Mouse (Mus musculus) hindbrain, embryonic 12.5 days (tissue): Measurements from ENCODE around the gene Qprt. TPM values are rescaled to one million over a fixed set of nuclear protein-coding genes. Genes with fewer than 3 reads are reported as not detected.
"Not testable (repeated sequence)": the region's sequence is repeated elsewhere in the genome, so short reads cannot be mapped to it uniquely, and the experiment has no call there.

Experiments used
- ATAC-seq: fragments of 200-750 bp; cut with Nextera tagmentation; 2 replicates; pipeline ENCODE4 v1.8.0; 2017; ENCODE audit warnings: moderate TSS enrichment; ENCODE audit not compliant: low FRiP score
- H3K27ac ChIP-seq: fragments of 300-500 bp; sonication (generic); 2 replicates; pipeline ENCODE4 v1.5.1; 2016; ENCODE audit warnings: mild to moderate bottlenecking
- H3K27me3 ChIP-seq: fragments of 300-500 bp; sonication (generic); 2 replicates; pipeline ENCODE4 v1.6.1; 2016; ENCODE audit warnings: mild to moderate bottlenecking
- H3K36me3 ChIP-seq: fragments of 300-500 bp; sonication (generic); 2 replicates; pipeline ENCODE4 v1.6.1; 2016; ENCODE audit warnings: mild to moderate bottlenecking
- H3K4me1 ChIP-seq: fragments of 300-500 bp; sonication (generic); 2 replicates; pipeline ENCODE4 v1.6.1; 2016
- H3K4me2 ChIP-seq: fragments of 300-500 bp; sonication (generic); replicated peaks from 2 replicates; pipeline ENCODE4 v1.6.1; 2016; ENCODE audit warnings: mild to moderate bottlenecking
- H3K4me3 ChIP-seq: fragments of 300-500 bp; sonication (generic); 2 replicates; pipeline ENCODE4 v1.5.1; 2016; ENCODE audit warnings: mild to moderate bottlenecking
- H3K9ac ChIP-seq: fragments of 300-500 bp; sonication (generic); 2 replicates; pipeline ENCODE4 v1.6.1; 2016; ENCODE audit warnings: mild to moderate bottlenecking, moderate library complexity
- H3K9me3 ChIP-seq: fragments of 300-500 bp; sonication (generic); replicated peaks from 2 replicates; pipeline ENCODE4 v1.6.1; 2016; ENCODE audit warnings: mild to moderate bottlenecking
- WGBS: fragments of 180-500 bp; shearing (Covaris S2); methylation state at CpG from one replicate; pipeline ENCODE4 v1.1.7; 2016; 5-methylcytosine and 5-hydroxymethylcytosine counted together
- polyA plus RNA-seq: library from polyadenylated mRNA; unstranded; fragments of >200 nt; fragmentation: Nextera tagmentation; extraction: Ambion mirVana; gene quantifications from 2 replicates; pipeline ENCODE4 v1.2.1, GENCODE M21; 2016

Qprt gene
- polyA plus RNA-seq, 1 experiment from 2014 or later = 0.80 TPM

DNA sequence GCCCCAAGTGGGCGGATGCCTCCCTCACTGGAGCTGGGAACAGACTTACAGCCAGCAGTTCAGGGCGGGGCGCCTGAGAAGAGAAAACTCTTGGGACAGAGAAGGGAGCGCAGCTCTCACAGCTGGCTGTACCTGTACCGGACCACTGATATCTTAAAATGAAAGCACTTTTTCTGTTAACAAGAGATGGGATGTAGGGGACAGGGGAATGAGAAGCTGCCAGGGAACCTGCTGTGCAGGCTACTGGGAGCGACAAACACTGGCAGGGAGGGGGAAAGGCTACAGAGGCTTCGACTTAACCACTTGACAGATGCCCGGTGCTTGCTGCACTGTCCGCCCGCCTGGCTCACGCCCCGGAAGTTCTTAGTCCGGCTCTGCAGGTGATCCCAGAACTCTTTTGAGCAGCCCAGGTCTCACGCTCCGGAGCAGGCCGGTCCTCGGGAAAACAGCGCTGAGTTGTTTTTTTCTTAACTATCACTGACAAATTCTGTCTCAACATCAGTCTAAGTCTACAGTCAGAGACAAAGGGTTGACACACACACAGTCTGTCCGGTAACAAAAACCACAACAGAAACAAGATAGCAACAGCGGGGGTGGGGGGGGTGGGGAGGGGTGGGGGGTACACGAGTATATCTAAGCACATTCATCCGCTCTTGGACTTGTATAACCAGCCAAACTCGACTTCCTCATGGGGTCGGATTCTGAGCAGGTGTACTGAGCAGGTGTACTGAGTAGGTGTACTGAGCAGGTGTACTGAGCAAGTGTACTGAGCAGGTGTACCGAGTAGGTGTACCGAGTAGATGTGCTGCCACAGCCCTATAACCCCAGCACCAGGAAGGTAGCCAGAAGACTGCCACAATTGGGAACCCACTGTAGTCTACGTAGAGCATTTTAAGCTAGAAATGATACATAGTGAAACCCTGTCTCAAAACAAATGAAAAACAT lies 32.9 kb downstream of the Qprt start:
- Histone ChIP-seq H3K4me2 (peak overlapping the region; percentile 51), H3K9ac (0 out of 2 replicates have a peak overlapping the region, but pooled peaks have one; percentile 10), H3K27me3 (no peaks in the 10 kb centered on the region), H3K4me3 (peak overlapping the region; percentile 15), H3K4me1 (peaks cover 13% of the 10 kb centered on the region), H3K9me3 (no peaks in the 10 kb centered on the region), H3K27ac (no peak overlapping the region), H3K36me3 (no peaks in the 10 kb centered on the region)
- ATAC-seq = no peak
- WGBS = 21% methylated on average over 27 of the region's 27 CpGs

DNA sequence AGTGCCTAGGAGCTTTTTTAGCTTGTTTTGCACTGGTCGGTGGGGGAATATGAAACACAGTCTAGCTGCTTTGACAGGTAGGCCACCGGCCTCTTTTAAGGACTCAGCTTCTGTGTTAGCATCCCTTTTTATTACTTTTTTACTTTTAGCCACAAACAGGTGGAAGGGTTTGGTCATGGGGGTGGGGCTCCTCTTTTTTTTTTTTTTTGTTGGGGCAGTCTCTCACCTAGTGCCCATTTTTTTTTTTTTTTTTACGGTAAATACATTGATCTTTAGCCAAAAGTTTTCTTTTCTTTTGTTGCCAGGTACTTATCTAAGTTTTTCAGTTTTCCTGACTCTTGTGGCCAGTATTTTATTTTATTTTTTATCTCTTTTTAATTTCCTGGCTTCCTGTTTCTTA lies 33.9 kb downstream of the Qprt start:
- no peak overlapping the region for H3K4me3 ChIP-seq
- no peak overlapping the region for H3K27ac ChIP-seq
- WGBS = 93% methylated on average over 3 of the region's 3 CpGs
- H3K27me3 ChIP-seq = no peaks in the 10 kb centered on the region
- no peak for ATAC-seq
- H3K9me3 ChIP-seq = no peaks in the 10 kb centered on the region
- no peak overlapping the region for H3K9ac ChIP-seq
- peaks cover 13% of the 10 kb centered on the region for H3K4me1 ChIP-seq
- H3K4me2 ChIP-seq = no peak overlapping the region
- H3K36me3 ChIP-seq = no peaks in the 10 kb centered on the region

- H3K4me3 ChIP-seq, H3K9ac ChIP-seq, H3K4me2 ChIP-seq, H3K9me3 ChIP-seq, H3K27ac ChIP-seq, H3K27me3 ChIP-seq, H3K36me3 ChIP-seq, ATAC-seq: not testable (repeated sequence)
- WGBS = 85% methylated on average over 6 of the region's 6 CpGs
- H3K4me1 ChIP-seq = peaks cover 13% of the 10 kb centered on the region
Measured at GRCm38 (mm10) chr7:127087278-127088010, 34.6 kb downstream of the Qprt start, which contains the start of gene Zg16. TSS of gene Zg16 (minus strand) at chr7:127087328.

GRCm38 (mm10) chr7:127085751-127086150 lies 36.3 kb downstream of the Qprt start:
- 70% methylated on average over 6 of the region's 6 CpGs for WGBS

DNA sequence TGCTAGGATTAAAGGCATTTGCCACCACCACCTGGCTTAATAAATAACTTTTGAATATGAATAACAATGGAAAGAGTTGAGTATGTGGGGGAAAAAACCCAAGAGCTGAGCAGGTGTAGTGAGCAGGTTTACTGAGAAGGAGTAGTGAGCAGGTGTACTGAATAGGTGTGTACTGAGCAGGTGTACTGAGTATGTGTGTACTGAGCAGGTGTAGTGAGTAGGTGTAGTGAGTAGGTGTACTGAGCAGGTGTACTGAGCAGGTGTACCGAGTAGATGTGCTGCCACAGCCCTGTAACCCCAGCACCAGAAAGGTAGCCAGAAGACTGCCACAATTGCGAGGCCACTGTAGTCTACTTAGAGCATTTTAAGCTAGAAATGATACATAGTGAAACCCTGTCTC lies 37.2 kb downstream of the Qprt start:
- 83% methylated on average over 2 of the region's 2 CpGs for WGBS
- H3K27ac ChIP-seq = no peak overlapping the region
- H3K4me2 ChIP-seq = no peak overlapping the region
- no peaks in the 10 kb centered on the region for H3K9me3 ChIP-seq
- no peak overlapping the region for H3K4me3 ChIP-seq
- H3K36me3 ChIP-seq = no peaks in the 10 kb centered on the region
- H3K9ac ChIP-seq = no peak overlapping the region
- H3K27me3 ChIP-seq = no peaks in the 10 kb centered on the region
- no peak for ATAC-seq
- H3K4me1 ChIP-seq = peaks cover 9% of the 10 kb centered on the region

More at GRCm38 (mm10) chr7:127085751-127086150, 36.3 kb downstream of the Qprt start:
- not testable (repeated sequence) for H3K4me2 ChIP-seq, H3K4me3 ChIP-seq, H3K27me3 ChIP-seq, H3K4me1 ChIP-seq, H3K27ac ChIP-seq, ATAC-seq, H3K9ac ChIP-seq, H3K36me3 ChIP-seq, H3K9me3 ChIP-seq

DNA sequence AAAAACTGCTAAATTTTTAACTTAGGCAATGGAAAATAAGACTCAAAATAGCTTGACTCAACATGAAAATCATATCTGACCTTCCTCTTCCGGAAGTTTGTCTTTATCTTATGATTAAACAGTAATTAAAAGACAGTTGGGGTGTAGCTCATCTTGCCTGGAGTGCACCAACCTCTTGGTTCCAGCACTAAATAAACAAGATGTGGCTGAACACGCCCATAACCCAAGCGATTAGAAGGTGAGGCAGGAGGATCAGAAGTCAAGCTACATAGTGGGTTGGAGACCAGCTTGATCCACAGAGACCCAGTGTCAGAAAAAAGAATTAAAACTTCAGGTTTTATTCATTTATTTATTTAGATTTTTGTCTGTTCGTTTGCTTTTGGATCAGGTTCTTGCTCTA lies 38.3 kb downstream of the Qprt start:
- 86% methylated on average over 4 of the region's 4 CpGs for WGBS
- no peaks in the 10 kb centered on the region for H3K27me3 ChIP-seq
- H3K9ac ChIP-seq = no peak overlapping the region
- no peak for ATAC-seq
- H3K4me3 ChIP-seq = no peak overlapping the region
- H3K36me3 ChIP-seq = no peaks in the 10 kb centered on the region
- H3K4me2 ChIP-seq = no peak overlapping the region
- H3K9me3 ChIP-seq = no peaks in the 10 kb centered on the region
- H3K4me1 ChIP-seq = peaks cover under 1% of the 10 kb centered on the region; the same call in 1 of the 2 replicates
- H3K27ac ChIP-seq = no peak overlapping the region

GRCm38 (mm10) chr7:127082995-127083394 lies 39.0 kb downstream of the Qprt start:
- H3K36me3 ChIP-seq = no peaks in the 10 kb centered on the region
- no peaks in the 10 kb centered on the region for H3K4me1 ChIP-seq
- 60% methylated on average over 2 of the region's 2 CpGs for WGBS
- H3K27me3 ChIP-seq = no peaks in the 10 kb centered on the region
- ATAC-seq = no peak
- H3K4me3 ChIP-seq = no peak overlapping the region
- no peak overlapping the region for H3K9ac ChIP-seq
- H3K4me2 ChIP-seq = no peak overlapping the region
- no peaks in the 10 kb centered on the region for H3K9me3 ChIP-seq
- no peak overlapping the region for H3K27ac ChIP-seq

DNA sequence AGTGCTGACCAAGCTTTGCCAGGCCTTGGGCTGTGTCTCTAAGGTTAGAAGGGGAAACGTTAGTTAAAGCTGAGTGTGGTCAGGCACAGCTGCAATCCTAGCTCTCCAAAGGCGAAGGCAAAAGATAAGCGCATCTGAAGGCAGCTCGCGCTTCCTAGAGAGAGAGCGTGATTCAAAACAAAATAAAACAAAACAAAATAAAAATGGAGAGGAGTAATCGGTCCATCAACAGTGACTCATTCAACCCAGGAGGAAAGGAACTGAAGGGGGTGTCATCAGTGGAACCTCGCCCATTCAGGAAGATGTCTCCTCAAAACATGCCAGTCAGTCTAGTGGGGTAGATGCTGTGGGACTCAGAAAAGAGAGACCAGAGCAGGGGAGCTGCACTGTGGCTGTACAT lies 39.8 kb downstream of the Qprt start:
- H3K4me3 ChIP-seq = no peak overlapping the region
- H3K9ac ChIP-seq = no peak overlapping the region
- no peaks in the 10 kb centered on the region for H3K9me3 ChIP-seq
- no peak overlapping the region for H3K4me2 ChIP-seq
- WGBS = 84% methylated on average over 8 of the region's 8 CpGs
- H3K27ac ChIP-seq = no peak overlapping the region
- no peaks in the 10 kb centered on the region for H3K27me3 ChIP-seq
- no peak for ATAC-seq
- no peaks in the 10 kb centered on the region for H3K4me1 ChIP-seq
- H3K36me3 ChIP-seq = no peaks in the 10 kb centered on the region

- Histone ChIP-seq H3K4me3 (no peak overlapping the region), H3K9me3 (no peaks in the 10 kb centered on the region), H3K27ac (no peak overlapping the region), H3K9ac (no peak overlapping the region), H3K36me3 (no peaks in the 10 kb centered on the region), H3K4me2 (no peak overlapping the region), H3K4me1 (no peaks in the 10 kb centered on the region), H3K27me3 (no peaks in the 10 kb centered on the region)
- no peak for ATAC-seq
- whole genome bisulfite sequencing = 76% methylated on average over 3 of the region's 3 CpGs
Measured at GRCm38 (mm10) chr7:127080045-127080444, 42.0 kb downstream of the Qprt start.

DNA sequence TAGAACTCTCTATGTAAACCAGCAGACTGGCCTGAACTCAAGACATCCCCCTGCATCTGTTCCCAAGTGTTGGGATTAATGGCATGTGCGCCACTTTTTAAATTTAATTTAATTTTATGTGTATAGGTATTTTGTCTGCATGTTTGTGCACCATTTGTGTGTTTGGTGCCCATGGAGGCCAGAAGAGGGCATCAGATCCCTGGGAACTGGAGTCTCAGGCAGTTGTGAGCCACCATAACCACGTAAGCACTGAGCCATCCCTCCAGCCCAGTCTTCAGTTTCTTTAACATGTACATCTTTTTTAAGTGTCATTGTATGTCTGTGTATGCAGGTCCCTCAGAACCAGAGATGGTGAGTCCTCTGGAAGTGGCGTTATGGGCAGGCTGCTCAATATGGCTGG lies 44.3 kb downstream of the Qprt start:
- Histone ChIP-seq H3K4me1 (no peaks in the 10 kb centered on the region), H3K9ac (no peak overlapping the region), H3K4me3 (no peak overlapping the region), H3K4me2 (no peak overlapping the region), H3K36me3 (no peaks in the 10 kb centered on the region), H3K27ac (no peak overlapping the region), H3K9me3 (no peaks in the 10 kb centered on the region), H3K27me3 (no peaks in the 10 kb centered on the region)
- WGBS = 80% methylated on average over 3 of the region's 3 CpGs
- no peak for ATAC-seq

- H3K4me1 ChIP-seq = no peaks in the 10 kb centered on the region
- no peak overlapping the region for H3K4me3 ChIP-seq
- no peak overlapping the region for H3K27ac ChIP-seq
- H3K9me3 ChIP-seq = no peaks in the 10 kb centered on the region
- no peak overlapping the region for H3K9ac ChIP-seq
- 91% methylated on average over 5 of the region's 5 CpGs for WGBS
- H3K36me3 ChIP-seq = no peaks in the 10 kb centered on the region
- H3K4me2 ChIP-seq = no peak overlapping the region
- no peaks in the 10 kb centered on the region for H3K27me3 ChIP-seq
- no peak for ATAC-seq
Measured at GRCm38 (mm10) chr7:127076188-127076587, 45.8 kb downstream of the Qprt start.

DNA sequence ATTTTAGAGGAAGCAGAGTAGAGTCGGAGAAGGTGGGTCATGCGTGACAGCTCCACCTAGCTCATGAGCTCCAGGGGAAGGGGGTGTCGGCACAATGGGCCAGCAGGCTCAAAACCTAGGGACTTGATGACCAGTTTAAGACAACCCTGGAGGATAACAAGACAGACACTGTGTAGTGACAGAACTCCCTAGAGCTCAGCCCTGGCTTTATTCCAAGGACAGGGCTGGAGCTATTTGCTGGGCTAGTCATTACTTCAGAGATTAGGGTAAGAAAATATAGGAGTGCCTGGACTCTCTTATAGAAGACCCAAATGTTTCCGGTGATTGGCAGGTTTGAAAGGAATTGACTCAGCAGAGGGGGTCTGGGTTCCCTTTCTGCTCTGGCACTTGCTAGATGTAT lies 48.8 kb downstream of the Qprt start:
- Histone ChIP-seq H3K9ac (no peak overlapping the region), H3K4me1 (no peaks in the 10 kb centered on the region), H3K36me3 (no peaks in the 10 kb centered on the region), H3K27me3 (no peaks in the 10 kb centered on the region), H3K4me3 (no peak overlapping the region), H3K4me2 (no peak overlapping the region), H3K9me3 (no peaks in the 10 kb centered on the region), H3K27ac (no peak overlapping the region)
- no peak for ATAC-seq
- WGBS = 87% methylated on average over 4 of the region's 4 CpGs
